Comparison of ENCODE assay signal across 16 mouse cellular contexts in genomic region chr12:72843135-72843534, GRCm38 (mm10).
A peak's percentile ranks its signal among the peaks of the same experiment; 100 is the strongest.
DNase-seq lines count a peak whose midpoint lies in the region; ATAC-seq and TF ChIP-seq lines count a peak whose summit lies in the region.
"Had no signal": no experiment of that assay in that cellular context is flagged by ENCODE, and none has a peak within 500 bp of the region (broad histone marks: within the 10 kb centered on the region; RNA-seq: fewer than 3 reads in every experiment).

No protein-coding gene starts in this region.

- TF ChIP-seq EP300 in ES-Bruce4 (IDR thresholded peaks at IDR 0.05; ENCODE audit: insufficient read depth, low read depth, low read length) = no peak

- no peak overlapping the region for H3K9ac ChIP-seq in kidney, embryonic 16.5 days (replicated peaks; ENCODE audit: low read length)
- H3K9ac ChIP-seq in midbrain, postnatal 0 days (replicated peaks; ENCODE audit: low read length, poor library complexity, severe bottlenecking) = no peak overlapping the region
- H3K9ac ChIP-seq in midbrain, embryonic 16.5 days (ENCODE audit: low read depth, low read length) = no peak overlapping the region
- H3K9ac ChIP-seq in ES-Bruce4 (ENCODE audit: low read depth, poor library complexity, severe bottlenecking) = no peak overlapping the region
- H3K9ac ChIP-seq: embryonic facial prominence, embryonic 15.5 days; forebrain, embryonic 13.5 days; heart, embryonic 12.5 days; lung, embryonic 15.5 days had no signal

- no peaks in the 10 kb centered on the region for H3K27me3 ChIP-seq in kidney, adult 2 months (replicated peaks; ENCODE audit: control insufficient read depth, insufficient read depth, low read length)
- peaks cover 21% of the 10 kb centered on the region for H3K27me3 ChIP-seq in kidney, embryonic 16.5 days (ENCODE audit: insufficient read depth, low read length)
- H3K27me3 ChIP-seq in midbrain, postnatal 0 days (ENCODE audit: insufficient read depth, low read length) = peaks cover 30% of the 10 kb centered on the region
- H3K27me3 ChIP-seq in midbrain, embryonic 16.5 days (ENCODE audit: control insufficient read depth, insufficient read depth, low read depth, low read length) = peaks cover 36% of the 10 kb centered on the region
- H3K27me3 ChIP-seq in ES-Bruce4 (ENCODE audit: control insufficient read depth, insufficient read depth, low read length, poor library complexity, severe bottlenecking) = no peaks in the 10 kb centered on the region
- H3K27me3 ChIP-seq in splenic B cell, adult 2 months (ENCODE audit: control insufficient read depth, insufficient read depth, low read length, poor library complexity, severe bottlenecking) = no peaks in the 10 kb centered on the region

- no peak overlapping the region for H3K4me2 ChIP-seq in kidney, embryonic 16.5 days (replicated peaks; ENCODE audit: low read depth, low read length)
- no peak overlapping the region for H3K4me2 ChIP-seq in midbrain, postnatal 0 days (ENCODE audit: low read depth, low read length, poor library complexity, severe bottlenecking)
- H3K4me2 ChIP-seq in midbrain, embryonic 16.5 days (ENCODE audit: low read length) = no peak overlapping the region

- DNase-seq in kidney, adult 2 months = no peak
- DNase-seq in midbrain, postnatal 0 days (ENCODE audit: low spot score) = no peak
- peak; percentile 32 for DNase-seq in splenic B cell, adult 2 months (ENCODE audit: low read depth, low spot score)
- DNase-seq in frontal cortex, postnatal 36 days (ENCODE audit: low spot score in 2 of 2) = no peak
- DNase-seq: adrenal gland, postnatal 25 days; gastrocnemius, postnatal 10 days; kidney, postnatal 25 days had no signal

- ATAC-seq in kidney, embryonic 16.5 days (ENCODE audit: low FRiP score, low TSS enrichment) = no peak
- ATAC-seq in midbrain, postnatal 0 days (ENCODE audit: low FRiP score) = no peak
- ATAC-seq in midbrain, embryonic 16.5 days = no peak

- 80% methylated on average over 4 of the region's 4 CpGs for WGBS in kidney, adult 2 months
- WGBS in kidney, embryonic 16.5 days = 81% methylated on average over 4 of the region's 4 CpGs
- 91% methylated on average over 4 of the region's 4 CpGs for WGBS in midbrain, postnatal 0 days
- 93% methylated on average over 4 of the region's 4 CpGs for WGBS in midbrain, embryonic 16.5 days

- H3K36me3 ChIP-seq in kidney, adult 2 months (ENCODE audit: control insufficient read depth, insufficient read depth, low read length) = no peaks in the 10 kb centered on the region
- H3K36me3 ChIP-seq in kidney, embryonic 16.5 days (ENCODE audit: insufficient read depth, low read length) = no peaks in the 10 kb centered on the region
- no peaks in the 10 kb centered on the region for H3K36me3 ChIP-seq in midbrain, postnatal 0 days (ENCODE audit: insufficient read depth, low read length)
- no peaks in the 10 kb centered on the region for H3K36me3 ChIP-seq in midbrain, embryonic 16.5 days (ENCODE audit: control insufficient read depth, insufficient read depth, low read length)
- H3K36me3 ChIP-seq in ES-Bruce4 (ENCODE audit: control insufficient read depth, insufficient read depth, low read length, poor library complexity, severe bottlenecking) = no peaks in the 10 kb centered on the region
- H3K36me3 ChIP-seq in splenic B cell, adult 2 months (ENCODE audit: control insufficient read depth, insufficient read depth, low read length, poor library complexity, severe bottlenecking) = no peaks in the 10 kb centered on the region
- H3K36me3 ChIP-seq: embryonic facial prominence, embryonic 15.5 days; heart, embryonic 12.5 days; limb, embryonic 10.5 days; lung, embryonic 15.5 days; midbrain, embryonic 10.5 days had no signal

- TF ChIP-seq POLR2A in kidney, adult 2 months (IDR thresholded peaks at IDR 0.05; ENCODE audit: low read depth, low read length) = no peak
- no peak for TF ChIP-seq POLR2A in ES-Bruce4 (IDR thresholded peaks at IDR 0.05; ENCODE audit: insufficient read depth, low read length)

- no peaks in the 10 kb centered on the region for H3K4me1 ChIP-seq in kidney, adult 2 months (ENCODE audit: control insufficient read depth, insufficient read depth, low read length)
- H3K4me1 ChIP-seq in kidney, embryonic 16.5 days (ENCODE audit: insufficient read depth, low read length) = peaks cover 7% of the 10 kb centered on the region
- no peaks in the 10 kb centered on the region for H3K4me1 ChIP-seq in midbrain, postnatal 0 days (ENCODE audit: insufficient read depth, low read length)
- peaks cover 3% of the 10 kb centered on the region; the same call in 1 of the 2 replicates for H3K4me1 ChIP-seq in midbrain, embryonic 16.5 days (ENCODE audit: control insufficient read depth, insufficient read depth, low read length)
- peaks cover 3% of the 10 kb centered on the region for H3K4me1 ChIP-seq in ES-Bruce4 (ENCODE audit: control insufficient read depth, insufficient read depth, low read length)
- H3K4me1 ChIP-seq: forebrain, embryonic 13.5 days had no signal

- H3K4me3 ChIP-seq in kidney, adult 2 months (ENCODE audit: insufficient read depth, low read depth, low read length) = no peak overlapping the region
- no peak overlapping the region for H3K4me3 ChIP-seq in kidney, embryonic 16.5 days (ENCODE audit: low read length)
- no peak overlapping the region for H3K4me3 ChIP-seq in midbrain, postnatal 0 days (ENCODE audit: low read depth, low read length)
- H3K4me3 ChIP-seq in midbrain, embryonic 16.5 days (ENCODE audit: low read depth, low read length) = no peak overlapping the region
- no peak overlapping the region for H3K4me3 ChIP-seq in ES-Bruce4 (ENCODE audit: low read depth, low read length)
- H3K4me3 ChIP-seq: forebrain, embryonic 13.5 days; lung, embryonic 15.5 days had no signal

- peaks cover 2% of the 10 kb centered on the region; the same call in 1 of the 2 replicates for H3K9me3 ChIP-seq in kidney, embryonic 16.5 days (ENCODE audit: low read length)
- H3K9me3 ChIP-seq in midbrain, postnatal 0 days (ENCODE audit: low read length) = no peaks in the 10 kb centered on the region
- no peaks in the 10 kb centered on the region for H3K9me3 ChIP-seq in midbrain, embryonic 16.5 days (replicated peaks; ENCODE audit: control insufficient read depth, low read length, poor library complexity, severe bottlenecking)
- H3K9me3 ChIP-seq in ES-Bruce4 (replicated peaks; ENCODE audit: control insufficient read depth, insufficient read depth, low read length, poor library complexity, severe bottlenecking) = 0 out of 2 replicates have a peak, but pooled peaks cover 2% of the 10 kb centered on the region
- H3K9me3 ChIP-seq: embryonic facial prominence, embryonic 15.5 days; forebrain, embryonic 13.5 days; heart, embryonic 12.5 days; limb, embryonic 10.5 days; lung, embryonic 15.5 days had no signal

- TF ChIP-seq CTCF in kidney, adult 2 months (conservative IDR thresholded peaks at IDR 0.05; ENCODE audit: insufficient read depth, insufficient read length, low read depth, low read length) = 0 out of 2 replicates have a peak, but pooled peaks have one; percentile 14
- TF ChIP-seq CTCF in midbrain, postnatal 0 days (IDR thresholded peaks at IDR 0.05) = peak; percentile 8; the same call in 1 of the 2 replicates
- peak; percentile 38 for TF ChIP-seq CTCF in ES-Bruce4 (IDR thresholded peaks at IDR 0.05; ENCODE audit: low read depth, low read length)

- no peak overlapping the region for H3K27ac ChIP-seq in kidney, adult 2 months (ENCODE audit: insufficient read depth, low read depth, low read length)
- H3K27ac ChIP-seq in kidney, embryonic 16.5 days (ENCODE audit: low read length) = no peak overlapping the region
- H3K27ac ChIP-seq in midbrain, postnatal 0 days (ENCODE audit: low read depth, low read length) = no peak overlapping the region
- H3K27ac ChIP-seq in midbrain, embryonic 16.5 days (ENCODE audit: low read length) = no peak overlapping the region
- no peak overlapping the region for H3K27ac ChIP-seq in ES-Bruce4 (ENCODE audit: insufficient read depth, low read length)
- H3K27ac ChIP-seq: forebrain, embryonic 13.5 days had no signal
